Mouse (Mus musculus) hindbrain, embryonic 16.5 days (tissue): ENCODE measurements around the gene Folr1. TPM values are rescaled to one million over a fixed set of nuclear protein-coding genes. Genes with fewer than 3 reads are reported as not detected.

Experiments used
- ATAC-seq: fragments of 200-750 bp; cut with Nextera tagmentation; 2 replicates; pipeline ENCODE4 v1.8.0; 2017; ENCODE audit warnings: moderate TSS enrichment, moderate library complexity
- H3K27ac ChIP-seq: fragments of 300-500 bp; sonication (generic); 2 replicates; pipeline ENCODE4 v1.5.1; 2014; ENCODE audit warnings: low read depth, mild to moderate bottlenecking, control low read depth, low read length, moderate library complexity
- H3K27me3 ChIP-seq: fragments of 300-500 bp; sonication (generic); replicated peaks from 2 replicates; pipeline ENCODE4 v1.6.1; 2014; ENCODE audit warnings: low read length; ENCODE audit not compliant: control insufficient read depth, insufficient read depth
- H3K36me3 ChIP-seq: fragments of 300-500 bp; sonication (generic); 2 replicates; pipeline ENCODE4 v1.6.1; 2014; ENCODE audit warnings: mild to moderate bottlenecking, low read length, moderate library complexity, mixed read lengths; ENCODE audit not compliant: control insufficient read depth, insufficient read depth
- H3K4me1 ChIP-seq: fragments of 300-500 bp; sonication (generic); 2 replicates; pipeline ENCODE4 v1.6.1; 2014; ENCODE audit warnings: low read depth, low read length; ENCODE audit not compliant: control insufficient read depth, insufficient read depth
- H3K4me2 ChIP-seq: fragments of 300-500 bp; sonication (generic); 2 replicates; pipeline ENCODE4 v1.6.1; 2014; ENCODE audit warnings: mild to moderate bottlenecking, low read length, control low read depth, moderate library complexity
- H3K4me3 ChIP-seq: fragments of 300-500 bp; sonication (generic); 2 replicates; pipeline ENCODE4 v1.5.1; 2014; ENCODE audit warnings: mild to moderate bottlenecking, low read length, control low read depth, moderate library complexity
- H3K9ac ChIP-seq: fragments of 300-500 bp; sonication (generic); 2 replicates; pipeline ENCODE4 v1.6.1; 2014; ENCODE audit warnings: low read depth, mild to moderate bottlenecking, control low read depth, low read length, moderate library complexity
- H3K9me3 ChIP-seq: fragments of 300-500 bp; sonication (generic); 2 replicates; pipeline ENCODE4 v1.6.1; 2014; ENCODE audit warnings: mild to moderate bottlenecking, low read length, moderate library complexity; ENCODE audit not compliant: control insufficient read depth
- WGBS: fragments of 180-500 bp; shearing (Covaris S2); extraction: QIAGEN DNeasy Blood & Tissue Kit; methylation state at CpG from one replicate; pipeline ENCODE4 v1.1.7; 2014; 5-methylcytosine and 5-hydroxymethylcytosine counted together
- polyA plus RNA-seq: library from polyadenylated mRNA; unstranded; fragments of >200 nt; fragmentation: Nextera tagmentation; extraction: Ambion mirVana; gene quantifications from 2 replicates; pipeline ENCODE4 v1.2.1, GENCODE M21; 2015

Gene Folr1
- polyA plus RNA-seq, 1 experiment from 2014 or later: 70.1 TPM

- Histone ChIP-seq H3K9me3 (no peaks in the 10 kb centered on the region), H3K36me3 (no peaks in the 10 kb centered on the region), H3K27ac (no peak overlapping the region), H3K4me2 (no peak overlapping the region), H3K4me1 (no peaks in the 10 kb centered on the region), H3K4me3 (no peak overlapping the region), H3K27me3 (no peaks in the 10 kb centered on the region), H3K9ac (no peak overlapping the region)
- ATAC-seq: no peak
- WGBS: 83% methylated on average over 4 of the region's 4 CpGs
Measured at GRCm38 (mm10) chr7:101880855-101881254, 10.3 kb upstream of the Folr1 start.

GRCm38 (mm10) chr7:101875978-101876377, 5.4 kb upstream of the Folr1 start:
- Histone ChIP-seq H3K9me3 (no peaks in the 10 kb centered on the region), H3K4me3 (no peak overlapping the region), H3K36me3 (no peaks in the 10 kb centered on the region), H3K4me2 (no peak overlapping the region), H3K4me1 (no peaks in the 10 kb centered on the region), H3K27ac (no peak overlapping the region), H3K27me3 (no peaks in the 10 kb centered on the region), H3K9ac (no peak overlapping the region)
- no peak for ATAC-seq
- 92% methylated on average over 1 of the region's 1 CpGs for WGBS

- no peak overlapping the region for H3K4me3 ChIP-seq
- 80% methylated on average over 3 of the region's 3 CpGs for WGBS
- no peaks in the 10 kb centered on the region for H3K36me3 ChIP-seq
- H3K27me3 ChIP-seq: no peaks in the 10 kb centered on the region
- no peaks in the 10 kb centered on the region for H3K9me3 ChIP-seq
- no peak overlapping the region for H3K4me2 ChIP-seq
- H3K4me1 ChIP-seq: no peaks in the 10 kb centered on the region
- H3K9ac ChIP-seq: no peak overlapping the region
- H3K27ac ChIP-seq: no peak overlapping the region
- ATAC-seq: no peak
Measured at GRCm38 (mm10) chr7:101871296-101871695, 708 bp upstream of the Folr1 start.

- no peak for ATAC-seq
- no peak overlapping the region for H3K4me2 ChIP-seq
- no peak overlapping the region for H3K27ac ChIP-seq
- 44% methylated on average over 7 of the region's 7 CpGs for WGBS
- H3K36me3 ChIP-seq: no peaks in the 10 kb centered on the region
- H3K9ac ChIP-seq: no peak overlapping the region
- no peaks in the 10 kb centered on the region for H3K4me1 ChIP-seq
- no peak overlapping the region for H3K4me3 ChIP-seq
- H3K27me3 ChIP-seq: no peaks in the 10 kb centered on the region
- H3K9me3 ChIP-seq: no peaks in the 10 kb centered on the region
Measured at GRCm38 (mm10) chr7:101869163-101869500, 1.5 kb downstream of the Folr1 start.

- H3K9ac ChIP-seq: no peak overlapping the region
- H3K9me3 ChIP-seq: no peaks in the 10 kb centered on the region
- no peak overlapping the region for H3K4me3 ChIP-seq
- ATAC-seq: no peak; the same call in 1 of the 2 replicates
- H3K4me1 ChIP-seq: no peaks in the 10 kb centered on the region
- no peak overlapping the region for H3K27ac ChIP-seq
- WGBS: 46% methylated on average over 13 of the region's 13 CpGs
- H3K36me3 ChIP-seq: no peaks in the 10 kb centered on the region
- H3K27me3 ChIP-seq: no peaks in the 10 kb centered on the region
- H3K4me2 ChIP-seq: no peak overlapping the region
Measured at GRCm38 (mm10) chr7:101868241-101869162, 2.1 kb downstream of the Folr1 start.

- Histone ChIP-seq H3K27ac (no peak overlapping the region), H3K27me3 (no peaks in the 10 kb centered on the region), H3K9ac (no peak overlapping the region), H3K36me3 (no peaks in the 10 kb centered on the region), H3K4me1 (no peaks in the 10 kb centered on the region), H3K4me3 (no peak overlapping the region), H3K9me3 (no peaks in the 10 kb centered on the region), H3K4me2 (no peak overlapping the region)
- 98% methylated on average over 4 of the region's 4 CpGs for WGBS
- no peak for ATAC-seq
Measured at GRCm38 (mm10) chr7:101867482-101867881, 3.1 kb downstream of the Folr1 start.

GRCm38 (mm10) chr7:101866491-101867265, 3.9 kb downstream of the Folr1 start:
- Histone ChIP-seq H3K4me1 (no peaks in the 10 kb centered on the region), H3K27ac (no peak overlapping the region), H3K36me3 (no peaks in the 10 kb centered on the region), H3K4me3 (no peak overlapping the region), H3K9me3 (no peaks in the 10 kb centered on the region), H3K27me3 (no peaks in the 10 kb centered on the region), H3K4me2 (no peak overlapping the region), H3K9ac (no peak overlapping the region)
- 81% methylated on average over 11 of the region's 11 CpGs for WGBS
- ATAC-seq: no peak

GRCm38 (mm10) chr7:101863415-101863814, 7.2 kb downstream of the Folr1 start, which contains the start of gene Anapc15:
TSS of gene Anapc15 (plus strand) at chr7:101863715.
- WGBS: 74% methylated on average over 3 of the region's 3 CpGs
- no peak for ATAC-seq
- Histone ChIP-seq H3K4me3 (no peak within 1 kb of the TSS), H3K9ac (no peak within 1 kb of the TSS), H3K4me1 (no peaks in the 10 kb centered on the region), H3K4me2 (no peak within 1 kb of the TSS), H3K27me3 (no peaks in the 10 kb centered on the region), H3K9me3 (no peaks in the 10 kb centered on the region), H3K27ac (no peak within 1 kb of the TSS), H3K36me3 (no peaks in the 10 kb centered on the region)

- H3K9me3 ChIP-seq: no peaks in the 10 kb centered on the region
- no peak for ATAC-seq
- WGBS: 79% methylated on average over 3 of the region's 3 CpGs
Measured at GRCm38 (mm10) chr7:101862291-101862690, 8.3 kb downstream of the Folr1 start.

More at GRCm38 (mm10) chr7:101862291-101862690, 8.3 kb downstream of the Folr1 start:
- Histone ChIP-seq H3K27me3 (no peaks in the 10 kb centered on the region), H3K4me3 (no peak overlapping the region), H3K36me3 (no peaks in the 10 kb centered on the region), H3K4me2 (no peak overlapping the region), H3K27ac (no peak overlapping the region), H3K4me1 (no peaks in the 10 kb centered on the region), H3K9ac (no peak overlapping the region)
